Mouse (Mus musculus): ENCODE data around the gene Ccdc40. TPM values are rescaled to one million over a fixed set of nuclear protein-coding genes. Genes with fewer than 3 reads are reported as not detected.

Ccdc40 gene
- polyA plus RNA-seq, 1 experiment from 2014 or later = 7.6 TPM

DNA sequence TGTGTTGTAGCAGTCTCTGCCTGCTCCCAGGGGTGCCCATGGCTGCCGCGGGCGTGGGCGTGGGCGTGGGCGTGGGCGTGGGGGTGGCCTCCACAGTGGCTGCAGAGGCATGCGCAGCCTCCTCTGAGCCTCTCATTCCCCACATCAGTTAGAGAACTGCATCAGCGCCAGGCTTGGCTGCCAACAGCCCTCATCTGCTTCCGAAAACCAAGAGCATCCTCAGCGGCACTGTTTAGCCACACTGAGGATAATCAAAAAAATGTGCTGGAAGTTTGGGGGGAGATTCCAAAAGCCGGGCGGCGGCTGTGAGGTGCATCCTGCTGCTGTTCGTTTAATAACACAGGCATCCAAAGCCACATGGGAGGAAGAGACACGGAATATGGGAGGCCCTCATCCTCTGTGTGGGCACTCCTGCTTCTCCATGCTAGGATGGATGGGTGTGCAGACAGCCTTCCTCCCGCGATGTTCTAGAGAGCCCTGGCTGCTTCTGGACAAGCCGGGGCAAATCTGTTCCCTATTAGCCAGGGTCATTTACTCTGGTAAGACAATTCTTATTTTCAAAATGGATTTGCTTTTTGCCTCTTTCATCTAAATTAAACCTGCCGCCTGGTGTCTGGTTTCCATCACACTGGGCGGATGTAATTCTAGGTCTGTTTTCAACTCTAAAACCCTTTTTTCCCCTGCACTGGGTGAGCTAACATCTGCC, 16.6 kb upstream of the Ccdc40 start:
- Histone ChIP-seq H3K9me3 (ENCODE audit: control insufficient read depth, low read length) (no peaks in the 10 kb centered on the region), H3K27ac (replicated peaks; ENCODE audit: low read depth, low read length) (peak overlapping the region; percentile 30; the same call in 1 of the 2 replicates), H3K4me2 (ENCODE audit: low read depth, low read length) (peak overlapping the region; percentile 1; the same call in 1 of the 2 replicates), H3K4me1 (ENCODE audit: control insufficient read depth, insufficient read depth, low read length) (peaks cover 56% of the 10 kb centered on the region), H3K27me3 (replicated peaks; ENCODE audit: control insufficient read depth, insufficient read depth, low read length) (no peaks in the 10 kb centered on the region), H3K36me3 (ENCODE audit: control insufficient read depth, insufficient read depth, low read length) (peaks cover 14% of the 10 kb centered on the region), H3K9ac (ENCODE audit: low read depth, low read length) (no peak overlapping the region), H3K4me3 (ENCODE audit: low read depth, low read length) (no peak overlapping the region)
- peak; percentile 91 for DNase-seq (ENCODE audit: low spot score)
- 46% methylated on average over 20 of the region's 21 CpGs for WGBS
- ATAC-seq (ENCODE audit: low read depth) = peak; percentile 21

DNA sequence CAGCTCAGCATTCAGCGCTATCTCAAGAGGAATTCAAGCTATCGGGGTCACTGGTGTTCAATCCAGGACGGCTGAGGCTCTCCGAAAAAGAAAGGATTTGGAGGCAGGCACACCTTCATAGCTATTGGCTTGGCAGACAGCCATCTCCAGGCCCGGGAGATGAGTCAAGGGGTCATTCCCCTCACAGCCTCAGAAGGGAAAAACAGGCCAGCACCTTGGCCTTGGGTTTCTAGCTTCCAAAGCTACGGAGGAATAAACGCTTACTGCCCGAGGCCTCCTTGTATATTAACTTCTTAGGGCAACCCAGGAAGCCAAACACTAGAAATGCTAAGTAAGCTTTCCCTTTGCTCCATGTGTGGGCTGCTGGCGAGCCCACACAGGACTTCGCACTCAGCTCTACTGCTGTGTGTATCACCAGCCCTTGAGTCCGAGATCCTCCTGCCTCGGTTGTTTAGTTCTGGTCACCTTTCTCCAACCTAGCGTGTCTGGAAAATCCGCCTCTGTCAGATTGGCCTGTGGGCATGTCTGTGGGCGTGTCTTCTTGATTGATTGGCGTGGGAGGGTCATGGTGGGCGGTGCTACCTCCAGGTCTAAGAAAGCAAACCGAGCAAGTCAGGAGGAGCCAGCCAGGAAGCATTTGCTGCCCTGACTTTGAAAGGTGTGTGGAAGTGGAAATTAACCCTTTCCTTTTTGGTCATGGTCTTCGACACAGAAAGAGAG, 15.0 kb upstream of the Ccdc40 start:
- no peak for ATAC-seq (ENCODE audit: low read depth)
- Histone ChIP-seq H3K36me3 (ENCODE audit: control insufficient read depth, insufficient read depth, low read length) (0 out of 2 replicates have a peak, but pooled peaks cover 4% of the 10 kb centered on the region), H3K4me2 (ENCODE audit: low read depth, low read length) (no peak overlapping the region), H3K4me3 (ENCODE audit: low read depth, low read length) (no peak overlapping the region), H3K9ac (ENCODE audit: low read depth, low read length) (no peak overlapping the region), H3K27ac (replicated peaks; ENCODE audit: low read depth, low read length) (no peak overlapping the region), H3K27me3 (replicated peaks; ENCODE audit: control insufficient read depth, insufficient read depth, low read length) (no peaks in the 10 kb centered on the region), H3K4me1 (ENCODE audit: control insufficient read depth, insufficient read depth, low read length) (peaks cover 56% of the 10 kb centered on the region), H3K9me3 (ENCODE audit: control insufficient read depth, low read length) (no peaks in the 10 kb centered on the region)
- 60% methylated on average over 19 of the region's 19 CpGs for WGBS
- no peak for DNase-seq (ENCODE audit: low spot score)

DNA sequence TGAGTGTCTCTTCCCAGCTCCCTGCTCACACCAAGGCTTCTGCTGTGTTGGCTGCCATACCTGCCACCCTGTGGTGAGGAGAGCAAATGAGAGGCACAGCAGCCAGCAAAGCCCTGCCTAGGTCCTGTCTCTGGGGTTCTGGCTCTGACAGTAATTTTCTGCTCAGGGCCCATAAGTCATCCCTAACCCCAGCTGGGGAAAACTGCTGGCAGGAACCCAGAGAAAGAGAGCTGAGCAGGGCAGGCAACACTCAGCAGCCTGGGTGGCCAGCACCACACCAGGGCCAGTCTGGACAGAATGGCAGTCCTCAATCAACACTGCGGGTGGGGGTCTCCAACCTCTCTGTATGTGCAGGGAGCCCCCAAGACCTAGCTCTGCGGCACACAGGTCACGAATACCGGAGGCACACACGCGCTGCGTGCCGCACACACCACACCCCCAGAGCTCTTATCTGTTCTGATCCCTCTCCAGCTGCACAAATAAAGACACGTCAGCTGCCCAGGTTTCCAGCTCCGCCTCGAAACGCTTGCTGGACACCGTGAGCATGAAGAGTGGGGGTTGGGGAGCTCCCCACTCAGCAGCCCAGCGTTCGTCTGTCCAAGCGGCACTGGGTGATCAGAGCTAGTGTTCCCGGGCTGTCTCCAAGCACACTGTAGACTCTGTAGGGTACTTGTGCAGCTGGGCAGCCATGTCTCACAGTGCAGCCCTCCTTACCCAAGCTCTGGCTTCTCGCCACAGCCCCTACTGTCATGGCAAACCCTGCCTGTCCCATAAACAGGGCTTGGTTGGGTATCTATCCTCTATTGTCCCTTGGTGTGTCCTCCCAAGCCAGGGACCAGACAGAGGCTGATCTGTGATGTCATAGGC, 13.1 kb upstream of the Ccdc40 start:
- Histone ChIP-seq H3K27me3 (replicated peaks; ENCODE audit: control insufficient read depth, insufficient read depth, low read length) (no peaks in the 10 kb centered on the region), H3K27ac (replicated peaks; ENCODE audit: low read depth, low read length) (peak overlapping the region; percentile 69), H3K4me2 (ENCODE audit: low read depth, low read length) (peak overlapping the region; percentile 46), H3K36me3 (ENCODE audit: control insufficient read depth, insufficient read depth, low read length) (no peaks in the 10 kb centered on the region), H3K9ac (ENCODE audit: low read depth, low read length) (peak overlapping the region; percentile 32), H3K4me1 (ENCODE audit: control insufficient read depth, insufficient read depth, low read length) (peaks cover 48% of the 10 kb centered on the region), H3K9me3 (ENCODE audit: control insufficient read depth, low read length) (no peaks in the 10 kb centered on the region), H3K4me3 (ENCODE audit: low read depth, low read length) (0 out of 2 replicates have a peak overlapping the region, but pooled peaks have one; percentile 1)
- ATAC-seq (ENCODE audit: low read depth) = peak; percentile 55
- 13% methylated on average over 18 of the region's 18 CpGs for WGBS
- DNase-seq (ENCODE audit: low spot score) = peak; percentile 89

DNA sequence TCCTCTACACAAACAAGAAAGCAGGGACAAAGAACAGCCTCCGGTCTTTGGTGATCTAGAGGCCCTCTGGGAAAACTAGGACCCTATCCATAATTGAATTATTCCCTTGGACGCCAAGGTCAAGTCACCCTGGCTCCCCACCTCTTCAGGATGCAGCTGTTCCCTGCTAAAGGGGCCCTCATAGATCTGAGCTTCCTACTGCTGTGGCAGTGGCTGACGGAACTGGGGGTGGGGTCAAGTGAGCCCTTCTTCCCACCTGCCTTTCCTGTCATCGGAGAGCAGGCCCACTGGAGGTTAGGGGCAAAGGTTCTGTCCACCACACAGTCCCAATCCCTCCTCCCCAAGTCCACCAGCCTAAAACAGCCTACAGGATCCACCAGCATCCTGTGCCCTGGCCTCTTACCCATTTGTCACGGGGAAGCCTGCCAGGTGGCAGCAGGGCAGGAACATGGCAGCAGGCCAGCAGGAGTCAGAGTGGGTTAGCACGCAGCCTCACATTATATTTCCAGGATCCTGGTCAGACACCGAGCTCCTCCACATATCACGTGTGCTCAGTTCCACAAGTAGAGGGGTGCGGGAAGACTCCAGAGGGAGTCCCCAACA, 12.4 kb upstream of the Ccdc40 start:
- DNase-seq (ENCODE audit: low spot score) = peak; percentile 63
- peak overlapping the region; percentile 46; the same call in 1 of the 2 replicates for H3K4me2 ChIP-seq (ENCODE audit: low read depth, low read length)
- H3K27me3 ChIP-seq (replicated peaks; ENCODE audit: control insufficient read depth, insufficient read depth, low read length) = no peaks in the 10 kb centered on the region
- no peak for ATAC-seq (ENCODE audit: low read depth)
- no peak overlapping the region for H3K4me3 ChIP-seq (ENCODE audit: low read depth, low read length)
- peak overlapping the region; percentile 32; the same call in 1 of the 2 replicates for H3K9ac ChIP-seq (ENCODE audit: low read depth, low read length)
- H3K27ac ChIP-seq (replicated peaks; ENCODE audit: low read depth, low read length) = peak overlapping the region; percentile 69
- H3K9me3 ChIP-seq (ENCODE audit: control insufficient read depth, low read length) = no peaks in the 10 kb centered on the region
- WGBS = 52% methylated on average over 9 of the region's 9 CpGs
- H3K36me3 ChIP-seq (ENCODE audit: control insufficient read depth, insufficient read depth, low read length) = no peaks in the 10 kb centered on the region
- H3K4me1 ChIP-seq (ENCODE audit: control insufficient read depth, insufficient read depth, low read length) = peaks cover 43% of the 10 kb centered on the region

DNA sequence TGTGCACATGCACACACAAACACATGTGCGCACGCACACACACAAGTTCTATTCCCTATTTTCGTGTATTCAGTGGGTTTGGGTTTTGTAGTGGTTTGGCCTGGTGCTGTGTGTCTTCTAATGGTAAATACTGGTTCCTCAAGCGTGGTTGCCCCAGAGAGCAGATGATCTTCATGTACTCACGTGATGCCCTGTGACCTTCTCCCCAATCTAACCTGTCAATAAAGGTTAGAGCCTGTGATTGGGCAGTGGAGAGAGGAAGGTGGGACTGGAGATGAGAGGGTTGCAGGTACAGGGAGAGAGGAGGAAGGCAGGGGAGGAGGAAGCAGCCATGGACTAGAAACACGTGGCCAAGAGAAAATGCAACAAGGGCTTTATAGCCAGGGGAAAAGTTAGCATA, 10.5 kb upstream of the Ccdc40 start:
- H3K4me1 ChIP-seq (ENCODE audit: control insufficient read depth, insufficient read depth, low read length) = peaks cover 42% of the 10 kb centered on the region
- H3K4me3 ChIP-seq (ENCODE audit: low read depth, low read length) = no peak overlapping the region

DNA sequence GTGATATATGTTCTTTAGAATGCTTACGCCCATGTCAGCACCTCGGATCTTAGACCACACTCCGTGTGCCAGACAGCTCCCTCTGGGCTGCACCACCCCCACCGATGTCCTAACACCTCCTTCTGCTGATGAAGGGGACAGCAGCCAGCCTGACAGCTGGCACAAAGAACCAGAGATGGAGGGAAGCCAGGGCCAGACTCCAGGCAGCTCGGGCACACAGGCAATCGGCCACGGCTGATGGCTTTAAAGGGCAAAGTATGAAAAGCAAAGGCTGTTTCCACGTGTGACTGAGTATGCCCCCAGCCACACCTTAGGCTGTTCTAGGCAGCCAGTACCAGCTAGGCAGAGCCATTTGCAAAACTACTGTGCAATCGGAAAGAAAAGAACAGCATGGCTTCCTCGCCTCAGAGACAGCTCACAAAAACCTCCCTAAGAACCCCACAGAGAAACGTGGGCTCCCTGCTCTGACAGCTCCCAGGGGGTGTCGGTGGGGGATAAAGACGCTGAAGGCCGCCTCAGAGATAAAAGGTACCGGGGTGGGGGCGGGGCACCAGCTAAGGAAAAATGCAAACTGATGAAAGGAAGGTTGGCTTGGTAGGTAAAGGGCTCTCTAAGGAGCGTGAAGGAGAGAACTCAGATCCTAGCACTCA, 8.4 kb upstream of the Ccdc40 start:
- Histone ChIP-seq H3K4me3 (ENCODE audit: low read depth, low read length) (no peak overlapping the region), H3K9me3 (ENCODE audit: control insufficient read depth, low read length) (no peaks in the 10 kb centered on the region), H3K4me1 (ENCODE audit: control insufficient read depth, insufficient read depth, low read length) (peaks cover 37% of the 10 kb centered on the region), H3K36me3 (ENCODE audit: control insufficient read depth, insufficient read depth, low read length) (no peaks in the 10 kb centered on the region), H3K9ac (ENCODE audit: low read depth, low read length) (no peak overlapping the region), H3K4me2 (ENCODE audit: low read depth, low read length) (no peak overlapping the region), H3K27ac (replicated peaks; ENCODE audit: low read depth, low read length) (no peak overlapping the region), H3K27me3 (replicated peaks; ENCODE audit: control insufficient read depth, insufficient read depth, low read length) (no peaks in the 10 kb centered on the region)
- WGBS = 24% methylated on average over 17 of the region's 17 CpGs
- DNase-seq (ENCODE audit: low spot score) (no peak), ATAC-seq (ENCODE audit: low read depth) (no peak)

More for the DNA sequence above, 10.5 kb upstream of the Ccdc40 start:
- Histone ChIP-seq H3K4me2 (ENCODE audit: low read depth, low read length) (no peak overlapping the region), H3K27me3 (replicated peaks; ENCODE audit: control insufficient read depth, insufficient read depth, low read length) (no peaks in the 10 kb centered on the region), H3K36me3 (ENCODE audit: control insufficient read depth, insufficient read depth, low read length) (no peaks in the 10 kb centered on the region), H3K9ac (ENCODE audit: low read depth, low read length) (no peak overlapping the region), H3K9me3 (ENCODE audit: control insufficient read depth, low read length) (no peaks in the 10 kb centered on the region), H3K27ac (replicated peaks; ENCODE audit: low read depth, low read length) (no peak overlapping the region)
- 90% methylated on average over 6 of the region's 6 CpGs for WGBS
- ATAC-seq (ENCODE audit: low read depth) = no peak
- no peak for DNase-seq (ENCODE audit: low spot score)

DNA sequence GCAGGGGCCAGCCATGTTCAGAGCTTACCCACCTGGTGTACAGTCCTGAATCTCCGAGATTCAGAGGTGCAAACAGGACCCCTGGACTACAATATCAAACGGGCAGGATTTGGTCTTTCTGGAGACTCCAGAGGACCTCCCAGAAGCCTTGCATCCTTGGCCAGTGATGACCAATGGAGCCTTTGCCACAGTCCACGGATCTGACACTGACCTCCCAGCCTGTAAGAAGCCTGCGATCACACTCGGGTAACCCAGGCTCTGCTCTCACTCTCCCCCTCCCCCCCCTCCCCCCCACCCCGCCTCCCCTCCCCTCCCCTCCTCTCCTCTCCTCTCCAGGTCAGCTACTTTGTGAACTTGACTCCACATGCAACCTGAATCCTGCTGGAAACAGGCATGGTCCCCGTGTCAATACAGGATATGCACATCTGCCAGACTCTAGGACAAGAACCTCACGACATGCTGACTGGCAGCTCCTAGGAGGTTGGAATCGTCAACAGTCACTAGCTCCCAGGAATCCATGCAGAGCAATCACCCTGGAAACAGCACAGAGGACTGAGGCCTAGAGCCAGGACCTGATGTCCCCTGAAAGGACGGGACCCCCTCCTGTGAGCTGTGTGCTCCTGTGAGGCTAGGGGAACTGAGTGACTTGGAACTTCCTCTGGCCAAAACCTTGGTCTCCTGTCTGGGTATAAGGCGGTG, 6.4 kb upstream of the Ccdc40 start:
- ATAC-seq (ENCODE audit: low read depth) = no peak
- no peaks in the 10 kb centered on the region for H3K9me3 ChIP-seq (ENCODE audit: control insufficient read depth, low read length)
- WGBS = 44% methylated on average over 10 of the region's 11 CpGs
- H3K27ac ChIP-seq (replicated peaks; ENCODE audit: low read depth, low read length) = no peak overlapping the region
- H3K36me3 ChIP-seq (ENCODE audit: control insufficient read depth, insufficient read depth, low read length) = no peaks in the 10 kb centered on the region
- DNase-seq (ENCODE audit: low spot score) = no peak
- no peak overlapping the region for H3K4me3 ChIP-seq (ENCODE audit: low read depth, low read length)
- no peaks in the 10 kb centered on the region for H3K27me3 ChIP-seq (replicated peaks; ENCODE audit: control insufficient read depth, insufficient read depth, low read length)
- no peak overlapping the region for H3K9ac ChIP-seq (ENCODE audit: low read depth, low read length)
- no peak overlapping the region for H3K4me2 ChIP-seq (ENCODE audit: low read depth, low read length)
- H3K4me1 ChIP-seq (ENCODE audit: control insufficient read depth, insufficient read depth, low read length) = peaks cover 29% of the 10 kb centered on the region
